Mouse (Mus musculus) embryonic facial prominence, embryonic 14.5 days (tissue): ENCODE measurements around the gene Lhx5. TPM values are rescaled to one million over a fixed set of nuclear protein-coding genes. Genes with fewer than 3 reads are reported as not detected.

Source experiments
- ATAC-seq: fragments of 200-750 bp; cut with Nextera tagmentation; 2 replicates; pipeline ENCODE4 v1.8.0; 2017; ENCODE audit warnings: low read depth, moderate number of reproducible peaks, moderate TSS enrichment
- DNase-seq: peaks from one replicate; pipeline ENCODE4 v3.0.0-alpha.2; 2015; ENCODE audit warnings: low spot score
- H3K27ac ChIP-seq: fragments of 300-500 bp; sonication (generic); replicated peaks from 2 replicates; pipeline ENCODE4 v1.5.1; 2014; ENCODE audit warnings: low read depth, mild to moderate bottlenecking, low read length, moderate library complexity
- H3K27me3 ChIP-seq: fragments of 300-500 bp; sonication (generic); replicated peaks from 2 replicates; pipeline ENCODE4 v1.6.1; 2014; ENCODE audit warnings: low read length; ENCODE audit not compliant: control insufficient read depth, insufficient read depth
- H3K36me3 ChIP-seq: fragments of 300-500 bp; sonication (generic); 2 replicates; pipeline ENCODE4 v1.6.1; 2014; ENCODE audit warnings: low read length, mixed read lengths; ENCODE audit not compliant: control insufficient read depth, insufficient read depth
- H3K4me1 ChIP-seq: fragments of 300-500 bp; sonication (generic); 2 replicates; pipeline ENCODE4 v1.6.1; 2014; ENCODE audit warnings: antibody characterized with exemption, low read length; ENCODE audit not compliant: control insufficient read depth, insufficient read depth
- H3K4me2 ChIP-seq: fragments of 300-500 bp; sonication (generic); 2 replicates; pipeline ENCODE4 v1.6.1; 2014; ENCODE audit warnings: low read depth, mild to moderate bottlenecking, low read length, moderate library complexity, mixed read lengths
- H3K4me3 ChIP-seq: fragments of 300-500 bp; sonication (generic); 2 replicates; pipeline ENCODE4 v1.5.1; 2014; ENCODE audit warnings: low read depth, mild to moderate bottlenecking, low read length
- H3K9ac ChIP-seq: fragments of 300-500 bp; sonication (generic); 2 replicates; pipeline ENCODE4 v1.6.1; 2014; ENCODE audit warnings: low read depth, mild to moderate bottlenecking, low read length, moderate library complexity, mixed read lengths
- H3K9me3 ChIP-seq: fragments of 300-500 bp; sonication (generic); 2 replicates; pipeline ENCODE4 v1.6.1; 2016; ENCODE audit warnings: low read length; ENCODE audit not compliant: control insufficient read depth
- WGBS: fragments of 180-500 bp; shearing (Covaris S2); extraction: QIAGEN DNeasy Blood & Tissue Kit; methylation state at CpG from one replicate; pipeline ENCODE4 v1.1.7; 2014; 5-methylcytosine and 5-hydroxymethylcytosine counted together
- polyA plus RNA-seq: library from polyadenylated mRNA; unstranded; fragments of >200 nt; fragmentation: Nextera tagmentation; extraction: Ambion mirVana; gene quantifications from 2 replicates; pipeline ENCODE4 v1.2.1, GENCODE M21; 2014

Lhx5 gene
- polyA plus RNA-seq, 1 experiment from 2014 or later: not detected

- Histone ChIP-seq H3K27me3 (no peaks in the 10 kb centered on the region), H3K4me3 (no peak overlapping the region), H3K4me2 (no peak overlapping the region), H3K9ac (no peak overlapping the region), H3K27ac (no peak overlapping the region), H3K4me1 (no peaks in the 10 kb centered on the region), H3K36me3 (no peaks in the 10 kb centered on the region), H3K9me3 (no peaks in the 10 kb centered on the region)
- DNase-seq (no peak), ATAC-seq (no peak)
- whole genome bisulfite sequencing: 91% methylated on average over 5 of the region's 5 CpGs
Observed at GRCm38 (mm10) chr5:120477993-120478392, 46.5 kb downstream of the Lhx5 start.

DNA sequence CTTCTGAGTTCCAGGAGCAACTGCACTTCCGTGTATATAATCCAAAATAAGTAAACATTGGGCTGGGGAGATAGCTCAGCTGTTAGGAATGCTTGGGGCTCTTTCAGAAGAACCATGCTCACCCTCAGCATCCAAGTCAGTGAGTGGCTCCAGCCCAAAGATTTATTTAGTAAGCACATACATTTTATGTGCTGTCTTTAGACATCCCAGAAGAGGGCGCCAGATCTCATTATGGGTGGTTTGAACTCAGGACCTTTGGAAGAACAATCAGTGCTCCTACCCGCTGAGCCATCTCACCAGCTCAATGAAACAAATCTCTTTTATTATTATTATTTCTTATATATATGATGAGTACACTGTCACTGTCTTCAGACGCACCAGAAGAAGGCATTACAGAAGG is 48.0 kb downstream of the Lhx5 start:
- Histone ChIP-seq H3K27ac (no peak overlapping the region), H3K36me3 (peaks cover 5% of the 10 kb centered on the region; the same call in 1 of the 2 replicates), H3K27me3 (no peaks in the 10 kb centered on the region), H3K4me3 (no peak overlapping the region), H3K4me2 (no peak overlapping the region), H3K9ac (no peak overlapping the region), H3K4me1 (no peaks in the 10 kb centered on the region), H3K9me3 (no peaks in the 10 kb centered on the region)
- 60% methylated on average over 4 of the region's 4 CpGs for WGBS
- ATAC-seq: no peak
- DNase-seq: no peak

GRCm38 (mm10) chr5:120481205-120481604 is 49.7 kb downstream of the Lhx5 start:
- DNase-seq (no peak), ATAC-seq (no peak)
- Histone ChIP-seq H3K4me3 (no peak overlapping the region), H3K9ac (no peak overlapping the region), H3K9me3 (no peaks in the 10 kb centered on the region), H3K27me3 (no peaks in the 10 kb centered on the region), H3K4me1 (no peaks in the 10 kb centered on the region), H3K4me2 (no peak overlapping the region), H3K36me3 (peaks cover 22% of the 10 kb centered on the region; the same call in 1 of the 2 replicates), H3K27ac (no peak overlapping the region)
- 67% methylated on average over 7 of the region's 9 CpGs for WGBS

GRCm38 (mm10) chr5:120483399-120483798 is 51.9 kb downstream of the Lhx5 start:
- no peak for ATAC-seq
- 81% methylated on average over 19 of the region's 19 CpGs for WGBS
- H3K9me3 ChIP-seq: no peaks in the 10 kb centered on the region

DNA sequence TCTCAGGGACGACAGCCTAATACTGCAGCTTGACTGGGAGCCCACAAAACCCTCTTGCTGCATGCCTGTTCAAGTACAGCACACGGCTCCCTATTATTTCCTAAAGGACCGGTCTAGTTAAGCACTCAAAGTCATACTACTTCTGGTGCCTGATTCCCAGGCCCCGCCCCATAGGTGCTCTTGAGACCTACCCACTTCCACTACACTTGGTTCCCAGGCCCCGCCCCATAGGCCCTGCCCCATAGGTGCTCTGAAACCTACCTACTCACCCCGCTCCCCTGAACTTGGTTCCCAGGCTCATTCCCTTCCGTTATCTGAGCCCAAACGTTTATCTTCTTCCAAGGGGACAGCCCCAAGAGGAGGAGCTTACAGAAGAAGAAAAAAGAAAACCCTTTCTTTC is 56.3 kb downstream of the Lhx5 start:
- DNase-seq (no peak), ATAC-seq (no peak)
- Histone ChIP-seq H3K27ac (no peak overlapping the region), H3K4me1 (no peaks in the 10 kb centered on the region), H3K27me3 (no peaks in the 10 kb centered on the region), H3K36me3 (peaks cover 56% of the 10 kb centered on the region), H3K4me3 (no peak overlapping the region), H3K9me3 (no peaks in the 10 kb centered on the region), H3K9ac (no peak overlapping the region), H3K4me2 (no peak overlapping the region)
- 81% methylated on average over 8 of the region's 8 CpGs for WGBS

More at GRCm38 (mm10) chr5:120483399-120483798, 51.9 kb downstream of the Lhx5 start:
- H3K4me3 ChIP-seq: no peak overlapping the region
- DNase-seq: no peak
- H3K27me3 ChIP-seq: no peaks in the 10 kb centered on the region
- no peaks in the 10 kb centered on the region for H3K4me1 ChIP-seq
- H3K9ac ChIP-seq: no peak overlapping the region
- H3K36me3 ChIP-seq: peaks cover 42% of the 10 kb centered on the region
- H3K27ac ChIP-seq: no peak overlapping the region
- no peak overlapping the region for H3K4me2 ChIP-seq

GRCm38 (mm10) chr5:120490679-120491192 is 59.2 kb downstream of the Lhx5 start:
- WGBS: 83% methylated on average over 8 of the region's 8 CpGs
- H3K36me3 ChIP-seq: peaks cover 62% of the 10 kb centered on the region
- no peaks in the 10 kb centered on the region for H3K9me3 ChIP-seq
- no peak for DNase-seq
- no peaks in the 10 kb centered on the region for H3K4me1 ChIP-seq
- no peak overlapping the region for H3K27ac ChIP-seq
- H3K4me2 ChIP-seq: no peak overlapping the region
- no peak overlapping the region for H3K4me3 ChIP-seq
- no peak for ATAC-seq
- no peaks in the 10 kb centered on the region for H3K27me3 ChIP-seq
- no peak overlapping the region for H3K9ac ChIP-seq

Other genes with a start within 250 kb of the Lhx5 start
- 1.2 and 1.6 TPM in 2 replicates for gene Sdsl, start 41.1 kb downstream of the Lhx5 start, polyA plus RNA-seq
- gene Sds, start 44.8 kb downstream of the Lhx5 start, polyA plus RNA-seq: not detected in 2 replicates
- gene Plbd2, start 71.9 kb downstream of the Lhx5 start, polyA plus RNA-seq: 47.0 and 53.1 TPM in 2 replicates
- gene Slc8b1, start 79.5 kb downstream of the Lhx5 start, polyA plus RNA-seq: 3.5 and 5.7 TPM in 2 replicates
- 24.8 and 26.7 TPM in 2 replicates for gene Tpcn1, start 157.0 kb downstream of the Lhx5 start, polyA plus RNA-seq
- 0.60 and 1.7 TPM in 2 replicates for gene Iqcd, start 157.3 kb downstream of the Lhx5 start, polyA plus RNA-seq
- 9.9 and 11.4 TPM in 2 replicates for gene Rita1, start 180.9 kb downstream of the Lhx5 start, polyA plus RNA-seq
- gene Ddx54, start 181.0 kb downstream of the Lhx5 start, polyA plus RNA-seq: 28.2 and 36.4 TPM in 2 replicates
- gene Cfap73, start 202.5 kb downstream of the Lhx5 start, polyA plus RNA-seq: 1.0 TPM in 1 of 2 replicates, not detected in the other
- 0.50 and 1.4 TPM in 2 replicates for gene Rasal1, start 217.1 kb downstream of the Lhx5 start, polyA plus RNA-seq